Mouse (Mus musculus): ENCODE data around the gene Gm11595.
"Not testable (repeated sequence)": the region's sequence is repeated elsewhere in the genome, so short reads cannot be mapped to it uniquely, and the experiment has no call there.

GRCm38 (mm10) chr11:99772813-99773212, at the start of gene Gm11595:
- not testable (repeated sequence) for TF ChIP-seq POLR2A (IDR thresholded peaks at IDR 0.05; ENCODE audit: borderline replicate concordance, insufficient read depth, low read length); CTCF (IDR thresholded peaks at IDR 0.05; ENCODE audit: borderline replicate concordance, insufficient read depth, low read depth, low read length)
